Mouse (Mus musculus) lung, postnatal 0 days (tissue): ENCODE measurements at regions not wholly inside any gene's neighbourhood (a gene's known extent, or its start where the extent isn't known, plus 50 kb on each side); places are given as distances from the start of the nearest gene placed in this dataset.

ENCODE experiments used
- CTCF ChIP-seq: IDR thresholded peaks from 2 replicates; pipeline ENCODE4 v1.5.1; 2016; ENCODE audit warnings: antibody characterized with exemption, mild to moderate bottlenecking
- EP300 ChIP-seq: IDR thresholded peaks from 2 replicates; pipeline ENCODE4 v1.6.1; 2016; ENCODE audit warnings: antibody characterized with exemption, mild to moderate bottlenecking, control low read depth

GRCm38 (mm10) chr6:14197107-14197506 is 325.8 kb upstream of the 2610001J05Rik start:
- TF ChIP-seq EP300 = no peak
- TF ChIP-seq CTCF = no peak
